Mouse (Mus musculus): ENCODE measurements at regions not wholly inside any gene's neighbourhood (a gene's known extent, or its start where the extent isn't known, plus 50 kb on each side); places are given as distances from the start of the nearest gene placed in this dataset.

DNA sequence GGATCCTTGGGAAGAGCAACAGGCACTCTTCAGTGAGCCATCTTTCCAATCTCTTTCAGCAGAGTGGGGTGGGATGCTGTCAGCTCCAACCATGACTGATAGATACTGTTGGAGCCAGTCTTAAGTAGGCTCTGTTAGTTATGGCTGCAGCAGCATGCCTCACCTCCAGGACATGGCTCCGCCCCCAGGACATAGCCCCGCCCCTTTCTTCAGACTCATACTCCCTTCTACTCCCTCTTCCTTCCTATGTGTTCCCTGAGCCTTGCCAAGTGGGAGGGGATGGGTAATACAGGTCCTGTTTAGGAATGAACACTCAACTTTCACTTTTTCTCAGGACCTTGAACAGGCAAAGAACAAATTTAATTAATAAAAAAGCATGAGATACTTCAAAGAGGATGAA lies 415.4 kb upstream of the Trpc7 start:
- no peak for DNase-seq (ENCODE audit: extremely low read depth)
- in situ Hi-C loops (cut with MboI; ENCODE audit: low pct_ligation_motif_present, low pct_unique_long_range_greater_than_20kb, low sequenced_read_pairs), result no loop called here
- H3K36me3 ChIP-seq (replicated peaks in 1 of 2; ENCODE audit: control insufficient read depth in 1 of 2, insufficient read depth in 1 of 2, low read length in 1 of 2), result no peaks in the 10 kb centered on the region
- no peak overlapping the region for H3K27ac ChIP-seq (ENCODE audit: insufficient read depth, low read depth)
- TF ChIP-seq KAT2A (IDR thresholded peaks at IDR 0.05; ENCODE audit: insufficient replicate concordance, low read length) (no peak), TBP (conservative IDR thresholded peaks at IDR 0.05; ENCODE audit: low read depth, low read length) (no peak), UBTF (IDR thresholded peaks at IDR 0.05; ENCODE audit: low read depth, low read length) (no peak), BHLHE40 (IDR thresholded peaks at IDR 0.05; ENCODE audit: low read depth, low read length) (no peak), SIN3A (IDR thresholded peaks at IDR 0.05; ENCODE audit: low read length) (no peak), MAX (IDR thresholded peaks at IDR 0.05; ENCODE audit: low read length) (no peak), ZKSCAN1 (IDR thresholded peaks at IDR 0.05; ENCODE audit: borderline replicate concordance, low read depth, low read length) (no peak), POLR2AphosphoS2 (IDR thresholded peaks at IDR 0.05; ENCODE audit: low read depth, low read length) (no peak), ZC3H11A (IDR thresholded peaks at IDR 0.05; ENCODE audit: low read depth, low read length) (no peak), EP300 (IDR thresholded peaks at IDR 0.05; ENCODE audit: low read length) (no peak), PAX5 (IDR thresholded peaks at IDR 0.05; ENCODE audit: low read length) (no peak), IRF4 (IDR thresholded peaks at IDR 0.05; ENCODE audit: low read depth, low read length) (no peak), GABPA (IDR thresholded peaks at IDR 0.05; ENCODE audit: insufficient replicate concordance, low read depth, low read length) (no peak), MXI1 (IDR thresholded peaks at IDR 0.05; ENCODE audit: low read depth, low read length) (no peak), NELFE (IDR thresholded peaks at IDR 0.05; ENCODE audit: low read depth, low read length) (no peak), RAD21 (IDR thresholded peaks at IDR 0.05; ENCODE audit: low read depth, low read length) (no peak), SMC3 (IDR thresholded peaks at IDR 0.05; ENCODE audit: low read depth, low read length) (no peak), RCOR1 (conservative IDR thresholded peaks at IDR 0.05; ENCODE audit: low read depth, low read length) (no peak), MYC (IDR thresholded peaks at IDR 0.05; ENCODE audit: low read depth, low read length) (no peak), TCF12 (IDR thresholded peaks at IDR 0.05; ENCODE audit: low read depth, low read length) (no peak)
- H3K4me1 ChIP-seq (ENCODE audit: control insufficient read depth in 1 of 2, insufficient read depth in 2 of 2), result no peaks in the 10 kb centered on the region
- H3K4me2 ChIP-seq (ENCODE audit: insufficient read depth, low read depth, poor library complexity, severe bottlenecking), result no peak overlapping the region
- H3K79me2 ChIP-seq (replicated peaks; ENCODE audit: control insufficient read depth, extremely low read depth, insufficient read depth, poor library complexity, severe bottlenecking), result no peaks in the 10 kb centered on the region
- no peak overlapping the region for H3K9ac ChIP-seq (ENCODE audit: insufficient read depth, low read depth)
- no peaks in the 10 kb centered on the region for H3K27me3 ChIP-seq (replicated peaks)
- no peak overlapping the region for H3K4me3 ChIP-seq (replicated peaks in 1 of 3; ENCODE audit: low read depth in 2 of 3, low read length in 2 of 3, poor library complexity in 1 of 3)
- H3K9me3 ChIP-seq (replicated peaks; ENCODE audit: low read length), result peaks cover 83% of the 10 kb centered on the region
- dilution Hi-C loops (cut with MboI; ENCODE audit: extremely low pct_ligation_motif_present, extremely low pct_unique_long_range_greater_than_20kb, low sequenced_read_pairs), result no loop called here

DNA sequence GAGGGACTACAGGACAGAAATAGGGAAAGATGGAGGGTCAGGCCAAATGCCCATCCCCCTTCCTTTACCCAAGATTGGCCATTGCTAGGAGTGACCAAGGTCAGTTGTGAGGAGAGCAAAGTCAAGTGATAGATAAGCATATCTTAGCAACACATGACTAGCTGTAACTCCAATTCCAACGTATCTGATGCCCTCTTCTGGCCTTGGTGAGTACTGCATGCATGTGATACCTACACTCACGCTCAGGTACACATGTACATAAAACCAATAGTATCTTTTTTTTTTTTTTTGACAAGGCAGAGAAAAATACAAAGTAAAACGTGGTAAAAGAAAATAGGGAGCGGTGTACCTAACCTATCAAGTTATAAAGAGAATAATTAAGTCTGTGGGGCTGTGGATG lies 413.8 kb upstream of the Trpc7 start:
- in situ Hi-C loops (cut with MboI; ENCODE audit: low pct_ligation_motif_present, low pct_unique_long_range_greater_than_20kb, low sequenced_read_pairs), result no loop called here
- TF ChIP-seq SIN3A (IDR thresholded peaks at IDR 0.05; ENCODE audit: low read length), result no peak
- no peak for TF ChIP-seq USF1 (IDR thresholded peaks at IDR 0.05; ENCODE audit: low read depth, low read length)
- TF ChIP-seq KAT2A (IDR thresholded peaks at IDR 0.05; ENCODE audit: insufficient replicate concordance, low read length), result no peak
- TF ChIP-seq MXI1 (IDR thresholded peaks at IDR 0.05; ENCODE audit: low read depth, low read length), result no peak
- TF ChIP-seq NRF1 (IDR thresholded peaks at IDR 0.05; ENCODE audit: low read depth, low read length), result no peak
- TF ChIP-seq RCOR1 (conservative IDR thresholded peaks at IDR 0.05; ENCODE audit: low read depth, low read length), result no peak
- TF ChIP-seq MYC (IDR thresholded peaks at IDR 0.05; ENCODE audit: low read depth, low read length), result no peak
- TF ChIP-seq ETS1 (conservative IDR thresholded peaks at IDR 0.05; ENCODE audit: low read depth, low read length), result no peak
- no peak for TF ChIP-seq UBTF (IDR thresholded peaks at IDR 0.05; ENCODE audit: low read depth, low read length)
- no peak overlapping the region for H3K4me2 ChIP-seq (ENCODE audit: insufficient read depth, low read depth, poor library complexity, severe bottlenecking)
- no peaks in the 10 kb centered on the region for H3K36me3 ChIP-seq (replicated peaks in 1 of 2; ENCODE audit: control insufficient read depth in 1 of 2, insufficient read depth in 1 of 2, low read length in 1 of 2)
- DNase-seq (ENCODE audit: extremely low read depth), result no peak
- dilution Hi-C loops (cut with MboI; ENCODE audit: extremely low pct_ligation_motif_present, extremely low pct_unique_long_range_greater_than_20kb, low sequenced_read_pairs), result no loop called here
- no peaks in the 10 kb centered on the region for H3K79me2 ChIP-seq (replicated peaks; ENCODE audit: control insufficient read depth, extremely low read depth, insufficient read depth, poor library complexity, severe bottlenecking)
- H3K9ac ChIP-seq (ENCODE audit: insufficient read depth, low read depth), result no peak overlapping the region
- peaks cover 83% of the 10 kb centered on the region for H3K9me3 ChIP-seq (replicated peaks; ENCODE audit: low read length)
- no peak overlapping the region for H3K27ac ChIP-seq (ENCODE audit: insufficient read depth, low read depth)
- no peaks in the 10 kb centered on the region for H3K27me3 ChIP-seq (replicated peaks)
- H3K4me1 ChIP-seq (ENCODE audit: control insufficient read depth in 1 of 2, insufficient read depth in 2 of 2), result no peaks in the 10 kb centered on the region
- H3K4me3 ChIP-seq (replicated peaks in 1 of 3; ENCODE audit: low read depth in 2 of 3, low read length in 2 of 3, poor library complexity in 1 of 3), result no peak overlapping the region

Data from CH12.LX (cell line).